Mouse (Mus musculus): Measurements from ENCODE around the gene Elmo1. TPM values are rescaled to one million over a fixed set of nuclear protein-coding genes. Genes with fewer than 3 reads are reported as not detected.

Elmo1 gene
- polyA plus RNA-seq, 1 experiment = 16.1 TPM

- no peaks in the 10 kb centered on the region for H3K27me3 ChIP-seq (ENCODE audit: control insufficient read depth, insufficient read depth, low read length, poor library complexity, severe bottlenecking)
- no peak overlapping the region for H3K27ac ChIP-seq (ENCODE audit: insufficient read depth, low read length)
- H3K9me3 ChIP-seq (replicated peaks; ENCODE audit: control insufficient read depth, insufficient read depth, low read length, poor library complexity, severe bottlenecking) = no peaks in the 10 kb centered on the region
- H3K9ac ChIP-seq (ENCODE audit: low read depth, poor library complexity, severe bottlenecking) = no peak overlapping the region
- TF ChIP-seq EP300 (IDR thresholded peaks at IDR 0.05; ENCODE audit: insufficient read depth, low read depth, low read length) (no peak), CTCF (IDR thresholded peaks at IDR 0.05; ENCODE audit: low read depth, low read length) (no peak), POLR2A (IDR thresholded peaks at IDR 0.05; ENCODE audit: insufficient read depth, low read length) (no peak)
- H3K4me3 ChIP-seq (ENCODE audit: low read depth, low read length) = no peak overlapping the region
- peaks cover 3% of the 10 kb centered on the region for H3K4me1 ChIP-seq (ENCODE audit: control insufficient read depth, insufficient read depth, low read length)
- no peaks in the 10 kb centered on the region for H3K36me3 ChIP-seq (ENCODE audit: control insufficient read depth, insufficient read depth, low read length, poor library complexity, severe bottlenecking)
These were observed 42.2 kb upstream of the Elmo1 start for GRCm38 (mm10) chr13:20047926-20048836.

DNA sequence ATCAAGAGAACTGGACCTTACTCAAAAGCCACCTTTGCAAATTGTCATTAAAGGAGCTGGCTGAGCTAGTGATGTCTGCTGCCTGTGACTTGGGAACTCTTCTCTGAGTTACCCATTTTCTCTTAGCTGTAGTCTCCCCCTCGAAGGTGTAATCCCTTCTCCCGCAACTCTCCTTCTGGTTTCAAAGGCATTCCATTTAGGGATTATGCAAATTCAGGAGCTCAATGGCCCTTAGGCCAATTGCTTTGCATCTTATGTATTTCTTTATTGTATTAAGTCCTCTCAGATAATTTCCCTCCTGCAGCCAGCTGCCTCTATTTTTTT is 41.6 kb upstream of the Elmo1 start:
- H3K27ac ChIP-seq (ENCODE audit: insufficient read depth, low read length) = no peak overlapping the region
- no peaks in the 10 kb centered on the region for H3K36me3 ChIP-seq (ENCODE audit: control insufficient read depth, insufficient read depth, low read length, poor library complexity, severe bottlenecking)
- no peaks in the 10 kb centered on the region for H3K9me3 ChIP-seq (replicated peaks; ENCODE audit: control insufficient read depth, insufficient read depth, low read length, poor library complexity, severe bottlenecking)
- H3K9ac ChIP-seq (ENCODE audit: low read depth, poor library complexity, severe bottlenecking) = no peak overlapping the region
- peaks cover 3% of the 10 kb centered on the region for H3K4me1 ChIP-seq (ENCODE audit: control insufficient read depth, insufficient read depth, low read length)
- no peaks in the 10 kb centered on the region for H3K27me3 ChIP-seq (ENCODE audit: control insufficient read depth, insufficient read depth, low read length, poor library complexity, severe bottlenecking)
- H3K4me3 ChIP-seq (ENCODE audit: low read depth, low read length) = no peak overlapping the region
- no peak for TF ChIP-seq CTCF (IDR thresholded peaks at IDR 0.05; ENCODE audit: low read depth, low read length)
- no peak for TF ChIP-seq POLR2A (IDR thresholded peaks at IDR 0.05; ENCODE audit: insufficient read depth, low read length)
- TF ChIP-seq EP300 (IDR thresholded peaks at IDR 0.05; ENCODE audit: insufficient read depth, low read depth, low read length) = no peak

DNA sequence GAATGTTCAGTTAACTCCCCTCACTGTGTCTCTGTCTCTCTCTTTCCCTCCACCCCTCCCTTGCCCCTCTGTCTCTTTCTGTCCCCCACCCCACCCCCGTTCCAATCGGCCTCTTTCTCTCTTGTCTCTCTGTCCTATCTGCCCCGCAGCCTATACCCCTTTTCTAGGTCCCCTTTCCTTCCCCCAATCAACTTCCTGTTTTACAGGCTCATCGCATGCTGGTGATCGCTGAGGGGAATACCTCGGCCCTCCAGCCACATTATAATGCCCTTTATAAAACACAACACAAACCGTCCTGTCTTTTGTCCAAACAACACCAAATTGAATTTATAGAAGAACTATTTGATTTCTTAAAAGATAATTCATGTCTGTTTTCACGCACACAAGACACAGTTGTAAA is 40.7 kb upstream of the Elmo1 start:
- Histone ChIP-seq H3K4me3 (ENCODE audit: low read depth, low read length) (no peak overlapping the region), H3K9ac (ENCODE audit: low read depth, poor library complexity, severe bottlenecking) (no peak overlapping the region), H3K4me1 (ENCODE audit: control insufficient read depth, insufficient read depth, low read length) (peaks cover 3% of the 10 kb centered on the region), H3K27ac (ENCODE audit: insufficient read depth, low read length) (no peak overlapping the region), H3K36me3 (ENCODE audit: control insufficient read depth, insufficient read depth, low read length, poor library complexity, severe bottlenecking) (no peaks in the 10 kb centered on the region), H3K27me3 (ENCODE audit: control insufficient read depth, insufficient read depth, low read length, poor library complexity, severe bottlenecking) (no peaks in the 10 kb centered on the region), H3K9me3 (replicated peaks; ENCODE audit: control insufficient read depth, insufficient read depth, low read length, poor library complexity, severe bottlenecking) (no peaks in the 10 kb centered on the region)
- TF ChIP-seq POLR2A (IDR thresholded peaks at IDR 0.05; ENCODE audit: insufficient read depth, low read length) = no peak
- no peak for TF ChIP-seq CTCF (IDR thresholded peaks at IDR 0.05; ENCODE audit: low read depth, low read length)
- no peak for TF ChIP-seq EP300 (IDR thresholded peaks at IDR 0.05; ENCODE audit: insufficient read depth, low read depth, low read length)

- TF ChIP-seq CTCF (IDR thresholded peaks at IDR 0.05; ENCODE audit: low read depth, low read length) (no peak), EP300 (IDR thresholded peaks at IDR 0.05; ENCODE audit: insufficient read depth, low read depth, low read length) (no peak), POLR2A (IDR thresholded peaks at IDR 0.05; ENCODE audit: insufficient read depth, low read length) (no peak)
- no peaks in the 10 kb centered on the region for H3K27me3 ChIP-seq (ENCODE audit: control insufficient read depth, insufficient read depth, low read length, poor library complexity, severe bottlenecking)
- H3K9ac ChIP-seq (ENCODE audit: low read depth, poor library complexity, severe bottlenecking) = no peak overlapping the region
- H3K4me3 ChIP-seq (ENCODE audit: low read depth, low read length) = no peak overlapping the region
- no peak overlapping the region for H3K27ac ChIP-seq (ENCODE audit: insufficient read depth, low read length)
- H3K4me1 ChIP-seq (ENCODE audit: control insufficient read depth, insufficient read depth, low read length) = peaks cover 4% of the 10 kb centered on the region
- no peaks in the 10 kb centered on the region for H3K9me3 ChIP-seq (replicated peaks; ENCODE audit: control insufficient read depth, insufficient read depth, low read length, poor library complexity, severe bottlenecking)
- H3K36me3 ChIP-seq (ENCODE audit: control insufficient read depth, insufficient read depth, low read length, poor library complexity, severe bottlenecking) = no peaks in the 10 kb centered on the region
These were observed 40.2 kb upstream of the Elmo1 start for GRCm38 (mm10) chr13:20050149-20050548.

GRCm38 (mm10) chr13:20057926-20058325 is 32.5 kb upstream of the Elmo1 start:
- no peaks in the 10 kb centered on the region for H3K27me3 ChIP-seq (ENCODE audit: control insufficient read depth, insufficient read depth, low read length, poor library complexity, severe bottlenecking)
- no peak overlapping the region for H3K27ac ChIP-seq (ENCODE audit: insufficient read depth, low read length)
- TF ChIP-seq CTCF (IDR thresholded peaks at IDR 0.05; ENCODE audit: low read depth, low read length) (no peak), EP300 (IDR thresholded peaks at IDR 0.05; ENCODE audit: insufficient read depth, low read depth, low read length) (no peak), POLR2A (IDR thresholded peaks at IDR 0.05; ENCODE audit: insufficient read depth, low read length) (no peak)
- H3K9me3 ChIP-seq (replicated peaks; ENCODE audit: control insufficient read depth, insufficient read depth, low read length, poor library complexity, severe bottlenecking) = no peaks in the 10 kb centered on the region
- no peaks in the 10 kb centered on the region for H3K36me3 ChIP-seq (ENCODE audit: control insufficient read depth, insufficient read depth, low read length, poor library complexity, severe bottlenecking)
- no peak overlapping the region for H3K4me3 ChIP-seq (ENCODE audit: low read depth, low read length)
- peaks cover 1% of the 10 kb centered on the region for H3K4me1 ChIP-seq (ENCODE audit: control insufficient read depth, insufficient read depth, low read length)
- no peak overlapping the region for H3K9ac ChIP-seq (ENCODE audit: low read depth, poor library complexity, severe bottlenecking)

GRCm38 (mm10) chr13:20061031-20061430 is 29.4 kb upstream of the Elmo1 start:
- Histone ChIP-seq H3K36me3 (ENCODE audit: control insufficient read depth, insufficient read depth, low read length, poor library complexity, severe bottlenecking) (no peaks in the 10 kb centered on the region), H3K4me1 (ENCODE audit: control insufficient read depth, insufficient read depth, low read length) (no peaks in the 10 kb centered on the region), H3K27me3 (ENCODE audit: control insufficient read depth, insufficient read depth, low read length, poor library complexity, severe bottlenecking) (no peaks in the 10 kb centered on the region), H3K27ac (ENCODE audit: insufficient read depth, low read length) (no peak overlapping the region), H3K4me3 (ENCODE audit: low read depth, low read length) (no peak overlapping the region), H3K9me3 (replicated peaks; ENCODE audit: control insufficient read depth, insufficient read depth, low read length, poor library complexity, severe bottlenecking) (no peaks in the 10 kb centered on the region), H3K9ac (ENCODE audit: low read depth, poor library complexity, severe bottlenecking) (no peak overlapping the region)
- TF ChIP-seq CTCF (IDR thresholded peaks at IDR 0.05; ENCODE audit: low read depth, low read length) = no peak
- TF ChIP-seq EP300 (IDR thresholded peaks at IDR 0.05; ENCODE audit: insufficient read depth, low read depth, low read length) = no peak
- TF ChIP-seq POLR2A (IDR thresholded peaks at IDR 0.05; ENCODE audit: insufficient read depth, low read length) = no peak

Data from ES-Bruce4 (cell line).